Mouse (Mus musculus) intestine, postnatal 0 days (tissue): ENCODE measurements around the gene Crybb3. TPM values are rescaled to one million over a fixed set of nuclear protein-coding genes. Genes with fewer than 3 reads are reported as not detected.
"Not testable (repeated sequence)": the region's sequence is repeated elsewhere in the genome, so short reads cannot be mapped to it uniquely, and the experiment has no call there.

Experiments
- ATAC-seq: fragments of 200-750 bp; cut with Nextera tagmentation; 2 replicates; pipeline ENCODE4 v1.8.0; 2017; ENCODE audit warnings: mild to moderate bottlenecking, moderate TSS enrichment, moderate library complexity
- H3K27ac ChIP-seq: fragments of 300-500 bp; sonication (generic); 2 replicates; pipeline ENCODE4 v1.5.1; 2014; ENCODE audit warnings: mild to moderate bottlenecking, low read depth, low read length, moderate library complexity
- H3K27me3 ChIP-seq: fragments of 300-500 bp; sonication (generic); replicated peaks from 2 replicates; pipeline ENCODE4 v1.6.1; 2014; ENCODE audit warnings: low read length, mixed read lengths; ENCODE audit not compliant: control insufficient read depth, insufficient read depth
- H3K36me3 ChIP-seq: fragments of 300-500 bp; sonication (generic); 2 replicates; pipeline ENCODE4 v1.6.1; 2014; ENCODE audit warnings: mild to moderate bottlenecking, moderate library complexity; ENCODE audit not compliant: control insufficient read depth, insufficient read depth
- H3K4me1 ChIP-seq: fragments of 300-500 bp; sonication (generic); replicated peaks from 2 replicates; pipeline ENCODE4 v1.6.1; 2014; ENCODE audit warnings: antibody characterized with exemption, low read length, mixed read lengths; ENCODE audit not compliant: control insufficient read depth, insufficient read depth
- H3K4me2 ChIP-seq: fragments of 300-500 bp; sonication (generic); replicated peaks from 2 replicates; pipeline ENCODE4 v1.6.1; 2014; ENCODE audit warnings: low read depth, mild to moderate bottlenecking, moderate library complexity
- H3K4me3 ChIP-seq: fragments of 300-500 bp; sonication (generic); 2 replicates; pipeline ENCODE4 v1.5.1; 2014; ENCODE audit warnings: low read depth, low read length
- H3K9ac ChIP-seq: fragments of 300-500 bp; sonication (generic); 2 replicates; pipeline ENCODE4 v1.6.1; 2014; ENCODE audit warnings: mild to moderate bottlenecking, low read depth, low read length
- H3K9me3 ChIP-seq: fragments of 300-500 bp; sonication (generic); 2 replicates; pipeline ENCODE4 v1.6.1; 2016; ENCODE audit warnings: mixed run types; ENCODE audit not compliant: control insufficient read depth
- CTCF ChIP-seq: sonication (generic); IDR thresholded peaks from 2 replicates; pipeline ENCODE4 v1.5.1; 2016; ENCODE audit warnings: low read depth, mild to moderate bottlenecking, control low read depth, antibody characterized with exemption, moderate library complexity
- WGBS: fragments of 180-500 bp; shearing (Covaris S2); extraction: QIAGEN DNeasy Blood & Tissue Kit; methylation state at CpG from one replicate; pipeline ENCODE4 v1.1.7; 2014; 5-methylcytosine and 5-hydroxymethylcytosine counted together
- polyA plus RNA-seq: library from polyadenylated mRNA; unstranded; fragments of >200 nt; fragmentation: Nextera tagmentation; extraction: Ambion mirVana; gene quantifications from 2 replicates; pipeline ENCODE4 v1.2.1, GENCODE M21; 2015

Crybb3 gene
- polyA plus RNA-seq, 1 experiment from 2014 or later, result 1.2 TPM

DNA sequence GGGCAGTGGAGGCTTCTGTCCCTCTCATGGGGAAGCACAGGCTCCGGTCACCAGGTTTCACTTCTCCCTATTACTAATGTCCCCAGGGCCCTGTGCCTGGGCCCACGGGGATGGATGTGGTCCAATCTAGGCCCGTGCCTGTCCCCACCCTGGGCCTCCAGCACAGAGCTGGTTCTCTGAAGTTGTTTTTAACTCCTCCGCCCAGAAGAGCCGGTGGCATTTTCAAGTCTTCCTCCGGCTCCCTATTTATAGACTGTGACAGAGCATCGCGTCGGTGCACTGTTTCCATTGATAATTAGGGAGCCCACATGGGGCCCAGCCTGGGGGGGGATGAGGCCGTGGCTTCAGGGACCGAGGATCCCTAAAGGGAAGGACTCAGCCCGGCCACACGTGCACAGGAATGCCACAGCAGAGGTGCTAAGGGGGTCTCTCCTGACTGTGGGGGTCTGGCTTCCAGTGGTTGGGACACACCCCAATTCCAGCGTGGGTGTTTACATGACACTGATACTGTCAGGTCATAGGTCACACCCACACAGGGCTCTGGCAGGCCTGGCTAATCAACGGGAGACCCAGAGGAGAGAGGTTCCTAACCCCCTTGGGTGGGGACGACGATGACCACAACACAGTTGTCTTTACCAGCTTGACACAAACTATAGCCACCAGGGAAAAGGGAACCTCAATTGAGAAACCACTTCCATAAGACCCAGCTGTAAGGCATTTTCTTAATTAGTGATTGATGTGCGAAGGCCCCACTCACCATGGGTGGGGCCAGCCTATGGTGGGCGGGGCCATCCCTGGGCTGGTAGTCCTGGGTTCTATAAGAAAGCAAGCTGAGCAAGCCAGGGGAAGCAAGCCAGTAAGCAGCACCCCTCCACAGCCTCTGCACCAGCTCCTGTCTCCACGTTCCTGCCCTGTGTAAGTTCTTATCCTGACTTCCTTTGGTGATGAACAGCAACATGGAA lies 33.2 kb upstream of the Crybb3 start:
- Histone ChIP-seq H3K4me2 (no peak overlapping the region), H3K9ac (no peak overlapping the region), H3K4me3 (no peak overlapping the region), H3K4me1 (peaks cover 16% of the 10 kb centered on the region), H3K27ac (peak overlapping the region; percentile 46; the same call in 1 of the 2 replicates), H3K9me3 (no peaks in the 10 kb centered on the region), H3K36me3 (no peaks in the 10 kb centered on the region), H3K27me3 (no peaks in the 10 kb centered on the region)
- no peak for TF ChIP-seq CTCF
- ATAC-seq, result no peak
- WGBS, result 26% methylated on average over 20 of the region's 20 CpGs

DNA sequence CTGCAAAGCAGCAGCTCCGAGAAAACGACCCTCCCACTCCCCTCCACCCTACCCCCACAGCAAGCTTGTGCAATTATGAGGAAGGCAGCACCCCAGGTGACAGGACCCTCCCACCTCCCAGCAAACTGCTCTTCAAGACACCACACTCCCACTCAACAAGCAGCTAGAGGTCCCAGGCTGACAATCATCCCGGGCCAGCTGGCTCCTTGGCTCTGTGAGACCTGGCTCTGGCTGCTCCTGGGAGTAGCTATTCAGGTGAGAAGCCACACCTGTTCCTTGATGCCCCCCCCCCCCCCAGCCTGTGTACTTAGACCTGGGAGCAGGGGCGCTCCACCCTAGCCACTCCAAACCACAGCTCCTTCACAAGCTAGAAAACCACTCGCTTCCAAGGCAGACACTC lies 31.7 kb upstream of the Crybb3 start:
- Histone ChIP-seq H3K9me3 (no peaks in the 10 kb centered on the region), H3K4me3 (no peak overlapping the region), H3K27me3 (no peaks in the 10 kb centered on the region), H3K4me1 (peaks cover 9% of the 10 kb centered on the region), H3K4me2 (0 out of 2 replicates have a peak overlapping the region, but pooled peaks have one; percentile 7), H3K36me3 (no peaks in the 10 kb centered on the region), H3K27ac (peak overlapping the region; percentile 46; the same call in 1 of the 2 replicates), H3K9ac (no peak overlapping the region)
- 16% methylated on average over 5 of the region's 5 CpGs for WGBS
- ATAC-seq, result peak; percentile 63
- TF ChIP-seq CTCF, result no peak

DNA sequence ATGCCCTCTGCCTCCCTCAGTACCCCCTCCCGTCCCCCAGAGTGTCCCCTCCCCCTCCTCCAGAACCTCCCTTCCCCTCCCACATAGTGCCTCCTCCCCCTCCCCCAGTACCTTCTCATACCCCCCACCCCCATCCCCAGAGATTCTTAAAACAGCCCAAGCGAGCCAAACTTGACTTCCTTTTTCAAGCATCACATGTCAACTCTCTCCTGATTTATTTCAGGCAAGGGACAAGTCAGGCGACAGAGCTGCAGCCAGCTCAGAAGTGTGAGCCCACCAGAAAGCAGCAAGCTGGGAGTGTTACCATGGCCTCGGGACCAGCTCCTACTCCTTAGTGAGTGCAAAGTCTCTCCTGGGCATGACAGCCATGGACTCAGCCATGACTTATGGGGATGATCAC lies 30.0 kb upstream of the Crybb3 start:
- ATAC-seq, result no peak
- no peak for TF ChIP-seq CTCF
- WGBS, result 23% methylated on average over 4 of the region's 4 CpGs
- Histone ChIP-seq H3K9ac (no peak overlapping the region), H3K4me1 (peaks cover 9% of the 10 kb centered on the region), H3K36me3 (no peaks in the 10 kb centered on the region), H3K9me3 (no peaks in the 10 kb centered on the region), H3K27ac (no peak overlapping the region), H3K4me2 (no peak overlapping the region), H3K27me3 (no peaks in the 10 kb centered on the region), H3K4me3 (no peak overlapping the region)

DNA sequence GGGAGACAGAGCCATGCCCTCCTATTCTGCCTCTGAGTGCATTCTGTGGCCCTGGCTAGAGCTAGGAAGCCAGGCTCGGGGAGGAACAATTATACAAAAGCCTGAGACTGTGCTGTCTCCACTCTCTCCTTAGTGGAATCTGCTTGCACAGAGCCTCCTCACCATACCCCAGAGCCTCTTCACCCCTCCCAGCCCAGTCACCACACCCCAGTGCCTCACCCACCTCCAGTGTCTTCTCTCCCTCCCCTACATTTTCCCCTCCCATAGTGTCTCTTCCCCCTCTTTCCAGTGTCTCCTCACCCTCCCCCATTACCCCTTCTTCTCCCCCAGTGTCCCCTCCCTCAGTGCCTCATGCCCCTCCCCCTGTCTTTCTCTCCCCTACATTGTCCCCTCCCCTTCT lies 29.5 kb upstream of the Crybb3 start:
- H3K9me3 ChIP-seq, result no peaks in the 10 kb centered on the region
- no peak for ATAC-seq
- no peaks in the 10 kb centered on the region for H3K27me3 ChIP-seq
- no peak overlapping the region for H3K27ac ChIP-seq
- no peak overlapping the region for H3K9ac ChIP-seq
- no peak for TF ChIP-seq CTCF
- H3K4me3 ChIP-seq, result no peak overlapping the region
- H3K4me2 ChIP-seq, result no peak overlapping the region
- 27% methylated on average over 1 of the region's 1 CpGs for WGBS
- peaks cover 9% of the 10 kb centered on the region for H3K4me1 ChIP-seq
- H3K36me3 ChIP-seq, result no peaks in the 10 kb centered on the region

DNA sequence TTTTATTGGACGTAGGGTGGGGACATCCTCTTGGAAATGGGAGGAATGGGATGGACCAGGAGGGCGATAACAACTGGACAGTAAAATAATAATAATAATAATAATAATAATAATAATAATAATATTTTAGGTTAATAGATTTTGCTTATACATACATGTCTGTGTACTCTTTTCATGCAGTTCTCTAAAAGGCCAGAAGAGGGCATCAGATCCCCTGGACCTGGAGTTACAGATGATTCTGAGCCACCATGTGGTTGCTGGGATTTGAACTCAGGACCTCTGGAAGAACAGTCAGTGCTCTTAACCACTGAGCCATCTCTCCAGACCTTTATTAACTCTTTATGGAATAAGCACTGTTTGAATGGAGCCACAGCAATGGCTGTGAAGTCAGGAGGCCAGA lies 28.3 kb upstream of the Crybb3 start:
- not testable (repeated sequence) for H3K4me1 ChIP-seq, H3K4me3 ChIP-seq, H3K4me2 ChIP-seq, H3K27me3 ChIP-seq, H3K27ac ChIP-seq, H3K36me3 ChIP-seq, ATAC-seq, H3K9me3 ChIP-seq, H3K9ac ChIP-seq
- 92% methylated on average over 2 of the region's 2 CpGs for WGBS
- TF ChIP-seq CTCF, result peak; percentile 67

DNA sequence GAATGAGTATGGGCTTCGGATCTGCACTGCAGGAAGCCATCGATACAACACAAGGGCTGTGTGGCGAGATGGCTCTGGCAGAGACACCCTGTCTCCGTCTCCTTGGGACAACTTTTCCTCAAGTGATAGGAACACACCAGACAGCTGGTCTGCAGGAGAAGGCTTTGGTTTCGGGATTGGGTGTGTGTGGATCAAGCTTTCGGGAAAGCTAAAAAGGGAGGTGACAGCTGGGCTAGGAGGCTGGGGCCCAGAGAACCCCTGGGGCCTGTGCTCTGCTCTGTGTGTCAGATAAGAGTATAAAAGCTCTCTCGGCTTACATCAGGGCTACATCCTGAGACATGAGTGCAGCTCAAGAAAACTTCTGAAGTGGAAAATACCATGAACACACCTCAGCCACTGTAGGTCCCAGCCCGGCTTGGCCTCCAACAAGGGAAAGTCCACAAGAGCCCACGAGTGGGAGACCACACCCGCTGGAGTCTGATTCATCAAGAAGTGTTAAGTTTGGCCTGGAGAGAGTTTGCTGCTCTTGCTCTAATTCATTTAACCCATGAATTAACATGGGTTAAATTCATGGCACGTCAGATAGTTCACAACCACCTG lies 26.9 kb upstream of the Crybb3 start:
- no peak overlapping the region for H3K4me2 ChIP-seq
- H3K27me3 ChIP-seq, result no peaks in the 10 kb centered on the region
- H3K36me3 ChIP-seq, result no peaks in the 10 kb centered on the region; the same call in 1 of the 2 replicates
- 66% methylated on average over 11 of the region's 11 CpGs for WGBS
- no peak for TF ChIP-seq CTCF
- H3K4me1 ChIP-seq, result no peaks in the 10 kb centered on the region; the same call in 1 of the 2 replicates
- H3K9ac ChIP-seq, result no peak overlapping the region
- ATAC-seq, result no peak
- no peaks in the 10 kb centered on the region for H3K9me3 ChIP-seq
- no peak overlapping the region for H3K4me3 ChIP-seq
- no peak overlapping the region for H3K27ac ChIP-seq
